Mouse (Mus musculus): ENCODE data around the gene Adra2b. TPM values are rescaled to one million over a fixed set of nuclear protein-coding genes. Genes with fewer than 3 reads are reported as not detected.

Adra2b gene
- total RNA-seq, 2 experiments from 2014 or later, result 0.07 TPM; not detected in 1

GRCm38 (mm10) chr2:127387521-127387920 is 24.5 kb downstream of the Adra2b start:
- no peak for DNase-seq

- DNase-seq, result no peak
These were observed 27.3 kb downstream of the Adra2b start for GRCm38 (mm10) chr2:127390352-127390751.

GRCm38 (mm10) chr2:127390846-127391245 is 27.8 kb downstream of the Adra2b start:
- DNase-seq, result no peak

GRCm38 (mm10) chr2:127391323-127391722 is 28.3 kb downstream of the Adra2b start:
- no peak for DNase-seq

GRCm38 (mm10) chr2:127394606-127395161 is 31.7 kb downstream of the Adra2b start:
- DNase-seq, result no peak

- DNase-seq, result no peak
These were observed 35.7 kb downstream of the Adra2b start for GRCm38 (mm10) chr2:127398738-127399137.

GRCm38 (mm10) chr2:127411126-127411525 is 48.1 kb downstream of the Adra2b start:
- no peak for DNase-seq

GRCm38 (mm10) chr2:127415806-127416205 is 52.8 kb downstream of the Adra2b start:
- no peak for DNase-seq

- no peak for DNase-seq
These were observed 53.7 kb downstream of the Adra2b start for GRCm38 (mm10) chr2:127416706-127417105.

Other genes starting within 250 kb of the Adra2b start
- gene Ncaph, start 229.3 kb upstream of the Adra2b start, total RNA-seq (2021), result 1 to 10 TPM; 1.3 to 1.7 TPM
- 1 to 10 TPM; 2.4 to 3.8 TPM for gene Itpripl1, start 219.8 kb upstream of the Adra2b start, total RNA-seq (2021)
- gene 1810024B03Rik, start 154.9 kb upstream of the Adra2b start, total RNA-seq (2021), result under 1 TPM; 0.37 to 0.68 TPM
- gene Snrnp200, start 154.8 kb upstream of the Adra2b start, total RNA-seq (2021), result 10 to 100 TPM; 90.5 to 91.6 TPM
- gene Ciao1, start 115.4 kb upstream of the Adra2b start, total RNA-seq (2021), result 10 to 100 TPM; 75.7 to 80.4 TPM
- gene Tmem127, start 115.3 kb upstream of the Adra2b start, total RNA-seq (2021), result 10 to 100 TPM; 74.8 to 80.4 TPM
- 100 to 1,000 TPM; 115 to 122 TPM for gene Stard7, start 93.0 kb upstream of the Adra2b start, total RNA-seq (2021)
- gene Dusp2, start 27.0 kb upstream of the Adra2b start, total RNA-seq (2021), result 1 to 10 TPM in 1 of 2 experiments, under 1 TPM in 1; 0.53 to 1.1 TPM
- gene Astl, start 24.6 kb upstream of the Adra2b start, total RNA-seq (2021), result not detected
- under 1 TPM in 1 of 2 experiments, not detected in 1; 0.20 TPM for gene Gpat2, start 62.0 kb downstream of the Adra2b start, total RNA-seq (2021)
- 10 to 100 TPM; 15.8 to 18.9 TPM for gene Fahd2a, start 81.4 kb downstream of the Adra2b start, total RNA-seq (2021)
- gene Kcnip3, start 158.9 kb downstream of the Adra2b start, total RNA-seq (2021), result 10 to 100 TPM; 59.6 to 61.7 TPM
- under 1 TPM; 0.07 to 0.08 TPM for gene Prom2, start 178.3 kb downstream of the Adra2b start, total RNA-seq (2021)
- 1 to 10 TPM; 7.4 to 8.8 TPM for gene Zfp661, start 223.9 kb downstream of the Adra2b start, total RNA-seq (2021)
- 10 to 100 TPM; 89.1 to 99.2 TPM for gene Mrps5, start 224.0 kb downstream of the Adra2b start, total RNA-seq (2021)

All from layer of hippocampus, postnatal 36 days (tissue).